Mouse (Mus musculus) layer of hippocampus, adult 18-20 months (tissue): ENCODE measurements around the gene Rsc1a1. TPM values are rescaled to one million over a fixed set of nuclear protein-coding genes. Genes with fewer than 3 reads are reported as not detected.

Source experiments
- DNase-seq, 2 experiments: peaks; one replicate each; pipeline ENCODE4 v3.0.0; 2022; ENCODE audit warnings: low spot score in 2 of 2
- total RNA-seq, 2 experiments: library from RNA; stranded (reverse); gene quantifications; 2 replicates each; pipeline ENCODE4 v1.2.3; 2021

Rsc1a1 gene
- total RNA-seq, 2 experiments from 2014 or later = 0.25 TPM; not detected in 1

DNA sequence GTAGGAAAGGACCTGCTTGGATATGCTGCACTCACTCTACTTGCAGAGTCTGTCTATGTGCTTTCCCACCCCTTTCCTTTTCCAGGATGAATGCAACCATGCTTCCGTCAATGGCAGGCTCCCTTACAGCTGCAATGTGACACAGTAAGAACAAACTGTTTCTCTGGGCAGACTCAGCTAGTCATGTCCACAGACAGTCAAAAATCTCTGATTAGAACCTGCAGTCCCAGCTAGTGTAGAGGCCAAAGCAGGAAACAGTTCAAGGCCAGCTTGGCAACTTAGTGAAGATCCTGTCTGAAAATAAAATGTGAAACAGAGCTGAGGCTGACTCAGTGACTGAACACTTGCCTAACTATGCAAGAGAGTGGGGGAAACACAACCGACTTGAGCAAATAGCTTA is 19.2 kb upstream of the Rsc1a1 start:
- DNase-seq = no peak

DNA sequence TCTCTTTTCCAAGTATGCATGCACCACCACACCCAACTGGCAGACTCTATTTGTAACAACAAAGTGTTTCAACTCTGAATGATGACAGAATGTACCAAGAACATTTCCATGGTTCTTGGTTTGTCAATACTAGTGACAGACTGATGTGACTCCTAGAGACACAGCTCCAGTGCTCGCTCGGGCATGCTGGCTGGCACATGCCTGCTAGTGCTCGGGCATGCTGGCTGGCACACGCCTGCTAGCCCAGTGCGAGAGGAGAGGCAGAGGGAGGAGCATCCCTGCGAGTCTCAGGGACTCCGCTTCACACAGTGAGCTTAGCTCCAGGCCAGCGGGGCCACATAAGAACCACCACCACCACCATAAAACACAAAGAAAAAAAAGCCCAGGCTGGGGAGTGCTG is 9.3 kb upstream of the Rsc1a1 start:
- DNase-seq = no peak

DNA sequence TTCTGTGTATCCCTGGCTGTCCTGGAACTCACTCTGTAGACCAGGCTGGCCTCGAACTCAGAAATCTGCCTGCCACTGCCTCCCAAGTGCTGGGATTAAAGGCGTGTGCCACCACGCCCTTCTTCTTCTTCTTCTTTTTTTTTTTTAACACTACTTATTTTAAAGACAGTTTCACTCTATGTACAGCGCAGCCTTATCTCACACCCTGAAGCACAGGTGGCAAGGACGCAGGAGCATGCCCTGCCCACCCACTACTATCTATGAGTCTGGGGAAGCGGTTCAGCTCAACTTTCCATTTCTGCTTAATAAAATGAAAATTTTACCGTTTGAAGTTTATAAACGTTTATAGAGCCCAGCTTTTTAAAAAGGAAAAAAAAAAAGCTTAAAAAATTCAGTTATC is 3.1 kb upstream of the Rsc1a1 start:
- no peak for DNase-seq

DNA sequence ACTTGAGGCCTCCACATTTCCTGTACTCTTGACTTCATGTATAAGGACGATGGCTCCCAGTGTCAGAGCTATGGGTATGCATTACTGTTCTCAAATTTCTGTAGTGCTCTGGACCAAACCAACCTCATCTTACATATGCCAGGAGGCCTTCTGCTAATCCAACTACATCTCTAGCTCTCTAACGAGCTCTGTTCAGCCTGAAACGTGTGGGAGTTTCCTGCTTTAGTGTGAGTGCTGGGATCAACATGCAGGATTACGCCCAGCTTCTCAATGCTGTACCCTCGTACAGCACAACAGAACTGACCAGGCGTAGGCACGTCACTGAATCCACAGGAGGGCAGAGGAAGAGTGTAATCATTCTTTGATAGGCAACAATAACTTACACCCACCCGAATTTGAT is 1.1 kb upstream of the Rsc1a1 start:
- peak; percentile 31 to 68 for DNase-seq

DNA sequence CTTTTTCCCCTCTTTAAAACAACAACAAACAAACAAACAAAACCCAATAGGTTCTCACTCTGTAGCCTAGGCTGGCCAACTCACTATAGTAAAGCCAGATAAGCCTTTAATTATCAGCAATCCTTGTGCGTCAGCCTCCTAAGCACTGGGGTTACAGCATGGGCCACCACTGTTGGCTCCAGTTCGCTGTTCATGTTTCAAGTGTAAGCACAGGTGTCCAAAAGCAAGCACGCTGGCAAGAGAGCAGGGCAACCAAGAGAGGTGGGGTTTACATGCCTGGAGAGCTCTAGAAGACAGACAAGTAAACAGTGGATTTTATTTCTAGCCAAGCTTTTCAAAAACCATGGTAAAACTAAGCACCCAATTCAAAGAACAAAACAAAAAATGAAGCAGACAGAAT is 694 bp upstream of the Rsc1a1 start:
- DNase-seq = no peak

DNA sequence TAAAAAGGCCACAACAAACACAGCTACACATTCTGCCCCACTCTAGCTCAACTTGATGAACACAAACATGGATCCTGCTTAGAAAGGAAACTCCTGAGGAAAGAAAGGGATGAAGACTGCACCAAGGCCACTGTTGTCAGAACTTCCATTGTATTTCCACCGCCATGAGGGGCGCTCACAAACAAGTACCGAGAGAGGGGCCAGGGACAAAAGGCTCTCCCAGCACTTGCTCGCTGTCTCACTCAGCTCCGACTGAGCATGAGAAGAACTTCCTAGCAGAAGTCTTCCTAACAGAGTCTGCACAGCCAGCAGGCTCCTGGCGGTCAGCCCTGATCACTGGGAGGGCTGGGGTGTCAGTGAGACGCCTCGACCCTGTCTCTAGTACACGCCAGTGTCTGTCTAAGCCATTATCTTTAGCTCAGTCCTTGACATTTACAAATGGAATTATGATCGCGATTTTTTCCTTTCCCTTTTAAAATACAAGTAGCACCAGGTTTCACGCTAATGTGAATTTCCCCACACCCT is 2.6 kb downstream of the Rsc1a1 start:
- DNase-seq = no peak

DNA sequence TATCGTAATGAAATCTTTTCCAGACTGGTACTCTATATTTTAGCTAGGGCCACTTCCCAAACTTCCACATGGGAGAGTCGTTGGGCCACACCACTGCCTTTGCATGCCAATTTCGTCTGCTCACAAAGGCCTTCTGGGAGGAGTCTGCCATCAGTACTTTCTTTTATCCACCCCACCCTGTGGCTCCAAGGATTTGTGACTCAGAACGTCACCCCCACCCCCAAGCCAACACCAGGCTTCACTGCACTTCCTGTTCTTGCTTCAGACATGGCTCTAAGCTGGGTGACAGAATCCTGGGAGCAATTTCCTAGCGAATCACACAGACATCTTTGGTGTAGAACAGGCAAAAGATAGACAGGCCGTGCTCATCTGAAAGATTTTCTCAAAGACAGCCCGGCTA is 3.6 kb downstream of the Rsc1a1 start:
- no peak for DNase-seq

DNA sequence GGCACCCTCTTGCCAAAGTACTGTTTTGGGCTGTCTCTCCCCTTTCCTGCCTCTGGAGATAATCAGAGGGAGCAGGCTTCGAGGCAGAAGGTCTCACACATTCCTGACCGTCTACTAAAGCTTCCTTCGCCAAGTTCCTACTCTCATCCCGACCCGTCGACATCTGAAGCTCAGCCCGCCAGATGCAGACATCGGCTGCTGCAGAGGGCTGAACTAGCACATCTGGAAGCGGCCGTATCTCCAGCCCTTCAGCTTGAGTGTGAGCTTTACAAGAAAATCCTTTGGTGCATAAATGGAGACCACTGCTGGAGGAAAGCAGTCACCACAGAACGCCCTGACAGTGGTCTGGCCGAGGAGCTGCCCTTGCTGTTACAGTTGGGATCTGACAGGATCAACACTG is 4.5 kb downstream of the Rsc1a1 start:
- no peak for DNase-seq

DNA sequence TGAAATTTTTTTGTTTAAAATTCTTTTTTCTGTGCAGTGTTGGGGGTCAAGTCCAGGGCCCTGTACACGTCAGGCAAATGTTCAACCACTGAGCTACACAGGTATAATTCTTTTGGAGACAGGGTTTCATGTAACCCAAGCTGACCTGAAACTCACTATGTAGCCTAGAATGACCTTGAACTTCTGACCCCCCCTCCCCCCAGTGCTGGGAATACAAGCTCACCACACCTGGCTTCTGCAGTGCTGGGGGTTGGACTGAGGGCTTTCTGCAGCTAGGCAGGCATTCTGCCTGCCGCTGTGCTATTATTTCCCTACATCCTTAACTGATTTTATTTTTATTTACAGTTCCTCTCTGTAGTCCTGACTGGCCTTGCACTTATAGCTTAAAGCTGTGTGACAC is 6.4 kb downstream of the Rsc1a1 start:
- DNase-seq = no peak

DNA sequence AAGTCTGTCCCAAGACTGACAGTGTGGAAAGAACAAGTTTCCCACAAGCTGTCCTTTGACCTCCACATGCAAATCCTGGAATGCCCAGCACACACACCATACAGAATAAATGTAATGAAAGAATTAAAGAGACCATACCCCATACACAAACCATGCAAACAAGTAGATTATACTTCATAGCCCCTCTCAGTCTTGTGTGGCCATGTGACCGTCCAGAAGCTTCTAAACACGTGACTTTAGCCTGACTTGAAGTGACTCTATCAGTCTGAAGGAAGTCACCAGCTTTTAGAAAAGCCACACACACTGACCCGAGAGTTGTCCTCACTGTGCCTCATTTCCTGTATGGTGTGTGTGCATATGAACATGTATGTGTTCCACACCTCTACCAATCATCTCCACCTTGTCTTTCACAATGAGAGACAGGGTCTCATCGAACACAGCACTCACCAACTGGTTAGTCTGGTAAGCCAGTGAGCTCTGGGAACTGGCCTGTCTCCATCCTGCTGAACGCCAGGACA is 8.9 kb downstream of the Rsc1a1 start:
- DNase-seq = no peak

DNA sequence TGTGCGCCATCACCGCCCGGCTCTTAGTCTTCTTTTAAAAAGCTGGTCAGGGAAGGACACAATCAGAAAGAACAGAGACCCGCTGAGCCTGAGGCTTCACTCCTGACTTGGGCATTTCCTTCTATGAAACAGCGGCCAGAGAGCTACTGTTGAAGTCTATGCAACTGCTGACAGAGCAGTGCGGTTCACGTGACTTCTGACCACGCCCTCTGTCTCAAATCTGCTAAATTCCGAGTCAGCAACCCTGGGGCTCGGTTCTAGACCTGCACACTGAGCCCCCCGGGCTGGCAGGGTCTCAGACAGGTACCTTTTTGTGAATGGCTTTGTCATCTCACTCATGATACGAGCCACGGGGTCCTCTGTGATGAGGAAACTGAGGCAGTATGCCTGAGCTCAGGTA is 13.1 kb downstream of the Rsc1a1 start:
- no peak for DNase-seq

DNA sequence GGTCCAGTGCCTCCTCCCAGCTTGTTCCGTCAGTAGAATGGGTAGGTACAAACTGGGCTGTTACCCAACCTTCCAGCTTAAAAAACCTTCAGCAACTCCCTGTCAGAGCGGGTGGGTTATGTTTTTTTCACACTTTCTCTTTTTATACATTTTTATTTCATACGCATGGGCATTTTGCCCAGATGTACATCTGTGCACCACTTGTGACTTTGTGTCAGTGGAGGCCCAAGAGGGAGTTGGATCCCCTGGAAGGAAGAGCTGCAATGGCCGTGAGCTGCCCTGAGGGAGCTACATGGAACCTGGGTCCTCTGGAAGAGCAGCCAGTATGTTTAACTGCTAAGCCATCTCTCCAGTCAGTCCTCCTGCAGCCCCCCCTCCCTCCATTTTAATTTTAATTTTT is 14.0 kb downstream of the Rsc1a1 start:
- DNase-seq = no peak

DNA sequence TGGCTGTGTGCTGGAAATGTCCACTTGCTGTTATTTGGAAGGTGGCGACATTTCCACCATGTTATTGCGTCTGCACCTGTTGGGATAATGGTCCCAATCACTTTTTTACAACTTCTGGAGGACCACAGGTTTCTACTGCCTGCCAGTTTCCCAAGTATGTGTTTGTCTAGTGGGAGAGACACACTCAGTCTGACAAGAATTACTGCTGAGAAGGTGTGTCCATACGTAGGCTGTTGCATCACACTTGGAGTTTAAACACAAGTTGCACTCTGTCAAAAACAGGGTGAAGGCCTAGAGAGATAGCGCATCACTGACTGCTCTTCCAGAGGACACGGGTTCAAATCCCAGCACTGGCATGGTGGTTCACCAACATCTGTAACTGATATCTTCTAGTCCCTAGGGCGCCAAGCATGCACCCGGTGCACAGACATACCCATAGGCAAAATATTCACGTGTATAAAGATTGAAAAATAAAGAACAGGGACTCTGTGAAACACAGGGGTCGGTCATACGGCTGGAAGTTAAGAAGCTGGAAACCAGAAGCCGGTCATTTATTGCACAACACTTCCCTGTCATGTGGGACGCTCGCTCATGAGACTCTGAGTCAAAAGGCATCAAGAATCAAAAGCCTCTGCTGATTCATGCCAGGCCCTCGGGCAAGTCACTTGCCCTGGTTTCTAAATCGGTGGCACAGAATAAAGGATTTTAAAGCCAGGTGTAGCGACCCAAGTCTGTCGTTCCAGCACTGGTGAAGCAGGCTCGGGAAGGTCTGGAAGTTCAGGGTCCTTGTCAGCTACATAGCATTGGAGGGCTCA is 15.3 kb downstream of the Rsc1a1 start:
- no peak for DNase-seq

DNA sequence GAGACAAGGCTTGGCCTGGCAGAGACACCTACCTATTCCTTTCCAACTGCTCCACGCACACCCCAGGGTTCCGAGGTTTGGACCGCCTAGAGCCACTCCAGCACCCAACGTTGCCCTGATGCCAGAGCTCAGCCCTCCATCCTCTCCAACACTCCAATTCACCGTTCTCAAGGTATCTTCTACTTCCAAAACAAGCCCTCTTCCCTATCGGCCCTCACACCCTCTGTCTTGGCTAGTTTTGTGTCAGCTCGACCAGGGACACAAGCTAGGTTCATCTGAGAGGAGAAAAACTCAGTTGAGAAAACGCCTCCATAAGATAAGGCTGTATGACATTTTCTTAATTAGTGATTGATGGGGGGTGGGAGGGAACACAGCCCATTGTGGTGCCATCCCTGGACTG is 20.6 kb downstream of the Rsc1a1 start, which contains the start of gene Plekhm2:
Gene Plekhm2, minus strand, starts transcription at position 101 of the 400 bp plus-strand sequence.
- no peak for DNase-seq

DNA sequence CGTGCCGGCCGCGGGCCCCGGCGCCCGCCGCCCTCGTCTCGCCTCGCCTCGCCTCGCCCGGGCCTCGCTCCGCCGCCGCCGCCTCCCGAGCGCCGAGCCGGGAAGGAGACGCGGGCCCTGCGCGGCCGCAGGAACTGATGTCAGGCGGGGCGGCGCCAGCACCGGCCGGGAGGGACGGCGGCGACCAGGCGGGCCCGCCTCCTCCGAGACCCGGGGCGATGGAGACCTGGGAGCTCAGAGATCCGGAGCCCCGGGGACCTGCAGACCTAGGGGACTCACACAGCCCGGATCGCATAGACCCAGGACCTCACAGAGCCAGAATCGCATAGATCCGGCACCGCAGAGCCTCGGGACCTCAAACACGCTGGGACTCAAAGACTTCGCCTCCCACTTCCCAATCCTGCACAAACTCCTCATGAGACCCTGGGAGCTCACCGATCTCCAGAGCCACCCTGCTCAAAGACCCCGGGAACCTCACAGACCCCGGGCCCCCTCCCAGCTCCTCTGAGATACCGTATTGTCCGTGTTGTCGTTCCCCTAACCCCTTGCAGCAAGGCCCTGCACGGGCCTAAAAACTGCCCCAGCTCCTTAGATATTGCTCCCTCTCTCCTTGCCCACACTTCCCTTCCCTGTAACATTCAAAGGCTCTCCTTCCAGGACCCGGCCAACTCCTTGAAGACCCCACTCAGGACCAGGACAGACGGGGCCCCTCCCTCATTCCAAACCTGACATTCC is 21.2 kb downstream of the Rsc1a1 start:
- DNase-seq = peak; percentile 52 to 78

DNA sequence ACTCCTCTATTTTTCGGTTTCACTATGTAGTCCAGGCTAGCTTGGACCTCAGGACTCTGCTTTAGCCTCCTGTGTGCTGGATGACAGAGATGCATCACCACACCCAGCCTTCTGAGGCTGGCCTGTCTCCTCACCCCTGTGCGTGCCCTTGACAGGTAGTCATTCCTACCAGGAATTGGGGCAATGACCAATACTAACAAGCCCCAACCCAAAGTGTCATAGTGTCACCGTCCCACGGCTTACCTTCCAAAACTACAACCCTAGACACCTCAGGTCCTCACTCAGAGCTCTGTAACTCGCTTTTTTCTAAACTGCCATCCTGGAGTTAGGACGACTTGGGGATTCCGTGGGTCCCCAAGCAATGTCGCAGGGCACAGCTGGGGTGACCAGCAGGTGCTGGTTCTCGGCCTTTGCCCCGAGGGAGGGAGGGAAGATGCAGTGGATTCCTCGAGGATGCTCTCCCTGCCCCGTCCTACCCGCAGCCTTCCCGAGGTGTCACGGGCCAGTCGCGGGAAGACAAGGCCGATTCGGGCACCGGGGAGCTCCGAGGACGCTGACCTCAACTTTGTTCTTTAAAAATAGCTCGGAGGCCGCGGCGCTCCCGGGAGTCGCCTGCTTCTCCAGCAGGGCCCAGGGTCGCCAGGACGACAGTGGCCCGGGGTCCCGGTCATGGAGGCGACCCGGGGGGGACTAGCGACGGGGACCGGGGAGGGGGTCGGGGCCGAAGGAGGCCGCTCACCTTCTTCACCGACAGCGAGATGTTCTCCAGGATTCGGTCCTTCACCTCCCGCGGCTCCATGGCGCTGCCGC is 22.1 kb downstream of the Rsc1a1 start:
- DNase-seq = no peak

DNA sequence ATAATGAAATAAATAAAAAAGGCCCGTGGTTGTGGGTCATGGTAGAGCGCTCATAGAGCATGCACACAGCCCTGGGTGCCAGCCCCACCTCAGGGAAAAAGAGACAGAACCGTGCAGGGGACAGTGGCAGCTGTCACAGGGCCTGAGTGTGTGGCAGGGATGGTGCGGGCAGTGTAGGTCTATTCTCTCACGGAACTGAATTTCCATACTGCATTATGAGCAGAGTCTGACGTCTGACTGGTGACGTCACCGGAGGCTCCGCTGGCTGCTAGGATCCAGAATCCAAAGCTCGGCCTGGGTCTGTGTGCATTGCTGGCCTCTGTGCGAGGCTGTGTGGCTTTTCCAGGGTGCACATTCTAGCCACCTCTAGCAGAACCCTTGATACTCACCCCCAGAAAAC is 24.5 kb downstream of the Rsc1a1 start:
- no peak for DNase-seq

DNA sequence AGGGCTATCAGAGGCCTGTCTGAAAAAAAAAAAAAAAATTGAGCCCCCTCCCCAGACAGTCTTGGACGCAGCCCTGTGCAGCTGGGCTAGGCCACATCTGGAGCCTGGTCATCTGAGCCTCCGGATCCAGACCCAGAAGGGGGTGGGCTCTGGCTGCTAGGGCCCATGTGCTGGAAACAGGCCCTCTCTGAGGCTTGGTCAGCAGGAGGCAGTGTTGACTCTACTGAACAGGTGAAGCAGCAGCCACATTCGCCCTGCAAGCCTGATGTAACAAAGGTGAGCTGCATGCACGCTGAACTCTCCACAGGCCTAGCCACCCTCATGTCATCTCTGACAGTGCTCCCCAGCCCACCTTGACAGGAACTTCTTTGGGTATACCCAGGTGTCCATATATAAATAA is 25.7 kb downstream of the Rsc1a1 start:
- no peak for DNase-seq

DNA sequence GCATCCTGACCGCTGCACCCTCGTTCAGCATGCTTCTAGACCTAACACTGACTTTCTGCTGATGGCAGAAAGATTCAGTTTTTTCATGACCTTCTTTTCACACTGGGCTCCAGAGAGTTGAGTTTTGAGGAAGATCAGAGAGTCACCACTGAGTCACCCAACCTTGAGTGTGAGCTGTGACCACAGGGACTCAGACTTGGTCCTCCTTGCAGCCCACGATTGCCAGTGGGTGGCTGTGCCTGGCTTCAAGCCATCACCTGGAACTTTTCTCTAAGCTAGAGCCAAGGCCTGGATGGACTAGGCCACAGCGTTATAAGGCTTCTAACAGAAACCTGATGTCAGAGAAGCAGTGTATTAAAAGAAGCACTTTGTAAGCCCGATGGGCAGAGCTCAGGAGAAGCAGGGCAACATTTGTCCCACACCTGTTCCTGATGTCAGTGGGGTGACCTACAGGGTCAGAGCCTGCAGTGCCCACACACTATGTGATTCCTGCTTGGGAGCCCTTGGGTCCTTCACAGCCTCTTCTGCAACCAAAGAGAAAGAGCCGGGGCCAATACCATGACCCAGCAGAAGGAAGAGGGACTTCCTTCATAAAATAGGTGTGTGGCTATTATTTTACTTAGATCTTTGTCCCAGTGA is 26.4 kb downstream of the Rsc1a1 start:
- no peak for DNase-seq

DNA sequence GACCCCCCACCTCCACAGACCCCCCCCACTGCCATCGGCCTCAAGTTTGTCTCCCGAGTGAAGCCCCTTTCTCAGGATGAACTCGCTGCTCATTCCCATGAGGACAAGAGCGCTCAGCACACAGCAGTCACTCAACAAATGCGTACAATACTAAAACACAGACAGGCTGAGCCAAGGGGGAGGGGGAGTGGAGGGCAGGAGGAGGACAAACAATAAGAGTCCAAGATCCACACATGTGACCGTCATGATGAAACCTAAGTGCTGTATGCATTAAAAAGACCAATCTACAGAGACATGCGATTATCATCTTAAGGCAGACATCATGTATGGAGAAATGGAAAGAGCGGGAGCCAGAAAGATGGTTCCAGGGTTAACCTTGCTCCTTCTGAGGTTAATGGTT is 28.5 kb downstream of the Rsc1a1 start:
- no peak for DNase-seq
